Mouse (Mus musculus): ENCODE data around the gene Vac14. TPM values are rescaled to one million over a fixed set of nuclear protein-coding genes. Genes with fewer than 3 reads are reported as not detected.

Gene Vac14
- polyA plus RNA-seq, 1 experiment from 2014 or later: 27.0 TPM

GRCm38 (mm10) chr8:110698098-110698497 lies 79.7 kb downstream of the Vac14 start:
- Histone ChIP-seq H3K4me1 (0 out of 2 replicates have a peak, but pooled peaks cover 5% of the 10 kb centered on the region), H3K27ac (no peak overlapping the region), H3K4me3 (replicated peaks) (no peak overlapping the region), H3K27me3 (no peaks in the 10 kb centered on the region), H3K4me2 (no peak overlapping the region), H3K9me3 (no peaks in the 10 kb centered on the region), H3K36me3 (replicated peaks) (peaks cover 15% of the 10 kb centered on the region; the same call in 1 of the 2 replicates), H3K9ac (no peak overlapping the region)
- ATAC-seq (ENCODE audit: low FRiP score): no peak
- WGBS: 90% methylated on average over 1 of the region's 1 CpGs

- Histone ChIP-seq H3K4me1 (0 out of 2 replicates have a peak, but pooled peaks cover 7% of the 10 kb centered on the region), H3K4me3 (replicated peaks) (no peak overlapping the region), H3K36me3 (replicated peaks) (peaks cover 15% of the 10 kb centered on the region; the same call in 1 of the 2 replicates), H3K27ac (no peak overlapping the region), H3K27me3 (no peaks in the 10 kb centered on the region), H3K9me3 (no peaks in the 10 kb centered on the region), H3K4me2 (no peak overlapping the region), H3K9ac (no peak overlapping the region)
- no peak for ATAC-seq (ENCODE audit: low FRiP score)
- WGBS: 84% methylated on average over 7 of the region's 7 CpGs
Measured at GRCm38 (mm10) chr8:110699501-110699900, 81.1 kb downstream of the Vac14 start.

- Histone ChIP-seq H3K9me3 (no peaks in the 10 kb centered on the region), H3K4me1 (0 out of 2 replicates have a peak, but pooled peaks cover 7% of the 10 kb centered on the region), H3K9ac (no peak overlapping the region), H3K4me3 (replicated peaks) (no peak overlapping the region), H3K36me3 (replicated peaks) (peaks cover 15% of the 10 kb centered on the region; the same call in 1 of the 2 replicates), H3K27me3 (no peaks in the 10 kb centered on the region), H3K27ac (no peak overlapping the region), H3K4me2 (no peak overlapping the region)
- WGBS: 76% methylated on average over 2 of the region's 2 CpGs
- ATAC-seq (ENCODE audit: low FRiP score): no peak
Measured at GRCm38 (mm10) chr8:110700561-110700960, 82.2 kb downstream of the Vac14 start.

DNA sequence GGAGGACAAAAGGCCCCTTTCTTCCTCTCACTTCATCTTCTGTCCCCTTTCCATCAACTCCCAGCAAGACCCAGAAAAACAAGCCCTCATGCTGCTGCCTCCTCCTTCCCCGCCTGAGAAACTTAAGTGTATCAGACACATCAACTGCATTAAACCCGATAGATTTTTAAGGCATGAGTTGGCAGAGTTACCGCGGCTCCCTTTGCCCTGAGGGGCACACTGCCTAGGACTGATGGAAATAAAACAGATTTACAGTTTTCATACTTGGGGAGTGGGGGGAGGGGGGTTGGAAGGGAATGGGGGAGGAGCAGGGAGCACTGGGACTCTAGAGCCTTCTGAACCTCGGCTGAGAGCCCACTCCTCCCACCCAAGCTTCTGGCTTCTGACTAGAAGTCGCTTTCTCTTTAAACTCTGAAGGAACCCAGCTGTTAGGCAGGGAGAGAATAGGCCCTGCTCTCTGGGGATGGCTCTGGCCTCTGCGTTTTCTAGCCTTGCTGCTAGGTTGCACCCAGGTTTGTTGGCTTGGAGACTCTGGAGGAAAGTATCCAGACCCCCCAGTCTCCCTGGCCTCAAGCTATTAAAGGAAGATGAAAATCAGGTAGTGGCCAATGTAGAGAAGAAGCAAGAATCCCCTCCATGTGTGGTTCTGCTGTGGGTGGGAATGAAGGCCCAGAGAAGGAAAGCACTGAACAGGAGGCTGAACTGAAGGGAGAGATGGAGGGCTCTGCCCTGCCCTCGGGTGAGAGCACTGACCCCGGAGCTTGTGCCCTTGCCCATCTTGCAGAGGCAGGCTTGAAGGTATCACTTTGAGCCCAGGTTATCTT lies 84.5 kb downstream of the Vac14 start:
- Histone ChIP-seq H3K36me3 (replicated peaks) (peaks cover 10% of the 10 kb centered on the region; the same call in 1 of the 2 replicates), H3K9ac (no peak overlapping the region), H3K27me3 (no peaks in the 10 kb centered on the region), H3K4me1 (0 out of 2 replicates have a peak, but pooled peaks cover 7% of the 10 kb centered on the region), H3K27ac (no peak overlapping the region), H3K9me3 (no peaks in the 10 kb centered on the region), H3K4me3 (replicated peaks) (no peak overlapping the region), H3K4me2 (no peak overlapping the region)
- WGBS: 57% methylated on average over 9 of the region's 9 CpGs
- no peak for ATAC-seq (ENCODE audit: low FRiP score)

GRCm38 (mm10) chr8:110703460-110704061 lies 85.2 kb downstream of the Vac14 start:
- no peak for ATAC-seq (ENCODE audit: low FRiP score)
- Histone ChIP-seq H3K27me3 (no peaks in the 10 kb centered on the region), H3K9me3 (no peaks in the 10 kb centered on the region), H3K36me3 (replicated peaks) (peaks cover 10% of the 10 kb centered on the region; the same call in 1 of the 2 replicates), H3K27ac (no peak overlapping the region), H3K4me1 (0 out of 2 replicates have a peak, but pooled peaks cover 7% of the 10 kb centered on the region), H3K4me2 (no peak overlapping the region), H3K9ac (no peak overlapping the region), H3K4me3 (replicated peaks) (no peak overlapping the region)
- whole genome bisulfite sequencing: 89% methylated on average over 9 of the region's 9 CpGs

DNA sequence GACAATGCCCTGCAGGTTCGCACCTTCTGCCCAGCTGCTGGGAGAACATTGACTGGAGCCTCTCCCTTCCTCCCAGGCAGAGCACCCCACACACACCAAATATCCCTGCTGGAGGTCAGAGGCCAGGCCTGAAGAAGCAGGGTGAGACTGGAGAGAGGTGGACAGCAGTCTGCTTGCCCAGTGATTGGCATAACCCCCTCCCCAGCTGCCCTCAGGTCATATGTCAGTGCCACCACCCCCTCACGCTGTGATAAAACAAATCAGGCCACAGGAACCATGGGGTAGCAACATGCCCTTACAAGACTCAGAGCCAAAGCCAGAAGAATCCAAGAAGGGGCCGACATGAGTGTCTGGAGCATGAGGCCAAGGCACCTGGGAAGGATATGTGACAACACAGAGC lies 85.7 kb downstream of the Vac14 start:
- H3K4me3 ChIP-seq (replicated peaks): no peak overlapping the region
- H3K36me3 ChIP-seq (replicated peaks): peaks cover 10% of the 10 kb centered on the region; the same call in 1 of the 2 replicates
- no peak for ATAC-seq (ENCODE audit: low FRiP score)
- H3K9me3 ChIP-seq: no peaks in the 10 kb centered on the region
- WGBS: 86% methylated on average over 3 of the region's 3 CpGs
- H3K27me3 ChIP-seq: no peaks in the 10 kb centered on the region
- H3K27ac ChIP-seq: no peak overlapping the region
- H3K4me2 ChIP-seq: no peak overlapping the region
- H3K4me1 ChIP-seq: 0 out of 2 replicates have a peak, but pooled peaks cover 7% of the 10 kb centered on the region
- H3K9ac ChIP-seq: no peak overlapping the region

GRCm38 (mm10) chr8:110705391-110706287 lies 87.3 kb downstream of the Vac14 start:
- no peak overlapping the region for H3K27ac ChIP-seq
- H3K9ac ChIP-seq: no peak overlapping the region
- no peak overlapping the region for H3K4me2 ChIP-seq
- peaks cover 7% of the 10 kb centered on the region; the same call in 1 of the 2 replicates for H3K4me1 ChIP-seq
- peaks cover 16% of the 10 kb centered on the region for H3K36me3 ChIP-seq (replicated peaks)
- 82% methylated on average over 14 of the region's 14 CpGs for WGBS
- H3K9me3 ChIP-seq: no peaks in the 10 kb centered on the region
- no peak overlapping the region for H3K4me3 ChIP-seq (replicated peaks)
- no peaks in the 10 kb centered on the region for H3K27me3 ChIP-seq
- no peak for ATAC-seq (ENCODE audit: low FRiP score)

DNA sequence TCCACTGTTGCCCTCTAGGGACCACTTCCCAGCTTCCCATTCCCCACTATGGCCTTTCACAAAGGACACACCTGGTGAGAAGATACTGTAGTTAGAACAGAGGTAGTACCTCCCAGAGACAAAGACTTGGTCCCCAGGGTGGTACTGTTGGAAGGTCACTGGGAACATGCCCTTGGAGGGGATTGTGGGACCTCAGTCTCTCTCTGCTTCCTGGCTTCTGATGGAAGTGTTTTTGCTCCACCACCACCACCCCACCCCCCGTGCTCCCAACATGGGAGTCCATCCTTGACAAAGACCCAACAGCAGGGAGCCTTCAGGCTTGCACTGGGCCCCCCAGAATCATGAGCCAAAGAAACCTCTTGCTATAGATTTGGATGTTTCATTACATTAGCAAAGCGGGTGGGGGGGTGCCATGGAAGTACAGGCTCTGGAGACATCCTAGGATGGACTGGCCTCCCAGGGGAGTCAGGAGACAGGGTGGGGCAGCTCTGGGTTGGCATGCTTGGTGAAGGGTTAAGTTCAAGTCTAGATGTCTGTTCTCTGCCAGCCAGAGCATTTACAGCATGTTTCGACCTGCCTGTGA lies 88.0 kb downstream of the Vac14 start:
- H3K4me1 ChIP-seq: peaks cover 7% of the 10 kb centered on the region; the same call in 1 of the 2 replicates
- ATAC-seq (ENCODE audit: low FRiP score): no peak
- H3K27ac ChIP-seq: no peak overlapping the region
- H3K9me3 ChIP-seq: no peaks in the 10 kb centered on the region
- H3K4me2 ChIP-seq: no peak overlapping the region
- H3K9ac ChIP-seq: no peak overlapping the region
- peaks cover 16% of the 10 kb centered on the region for H3K36me3 ChIP-seq (replicated peaks)
- H3K4me3 ChIP-seq (replicated peaks): no peak overlapping the region
- WGBS: 89% methylated on average over 3 of the region's 3 CpGs
- no peaks in the 10 kb centered on the region for H3K27me3 ChIP-seq

- Histone ChIP-seq H3K9me3 (no peaks in the 10 kb centered on the region), H3K9ac (no peak overlapping the region), H3K4me3 (replicated peaks) (no peak overlapping the region), H3K27me3 (no peaks in the 10 kb centered on the region), H3K27ac (no peak overlapping the region), H3K4me1 (no peaks in the 10 kb centered on the region; the same call in 1 of the 2 replicates), H3K4me2 (no peak overlapping the region), H3K36me3 (replicated peaks) (peaks cover 32% of the 10 kb centered on the region)
- no peak for ATAC-seq (ENCODE audit: low FRiP score)
- WGBS: 91% methylated on average over 11 of the region's 11 CpGs
Measured at GRCm38 (mm10) chr8:110708429-110708828, 90.0 kb downstream of the Vac14 start.

DNA sequence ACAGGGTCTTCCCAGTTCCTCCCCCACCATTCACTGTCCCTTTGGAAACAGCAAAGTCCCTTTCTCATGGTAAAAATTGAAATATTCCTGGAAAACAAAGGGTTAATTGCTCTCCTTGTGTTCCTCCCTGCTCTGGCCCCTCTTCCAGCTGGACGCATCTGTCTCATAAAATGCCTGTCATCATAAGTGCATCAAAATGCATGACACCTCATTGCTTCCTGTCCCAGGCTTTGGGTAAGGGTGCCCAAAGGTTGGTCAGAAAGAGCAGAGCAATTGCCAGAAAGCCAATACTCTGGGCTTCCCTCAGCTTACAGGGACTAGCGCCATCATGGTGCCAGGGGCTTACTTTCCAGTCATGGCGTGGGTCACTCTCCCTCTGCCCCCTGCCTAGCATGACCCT lies 92.2 kb downstream of the Vac14 start:
- no peak overlapping the region for H3K9ac ChIP-seq
- no peak overlapping the region for H3K4me2 ChIP-seq
- H3K27ac ChIP-seq: no peak overlapping the region
- H3K4me3 ChIP-seq (replicated peaks): no peak overlapping the region
- H3K9me3 ChIP-seq: no peaks in the 10 kb centered on the region
- no peaks in the 10 kb centered on the region for H3K27me3 ChIP-seq
- WGBS: 67% methylated on average over 3 of the region's 3 CpGs
- no peak for ATAC-seq (ENCODE audit: low FRiP score)
- H3K4me1 ChIP-seq: peaks cover 7% of the 10 kb centered on the region
- peaks cover 52% of the 10 kb centered on the region for H3K36me3 ChIP-seq (replicated peaks)

GRCm38 (mm10) chr8:110711271-110711934 lies 93.0 kb downstream of the Vac14 start:
- Histone ChIP-seq H3K4me3 (replicated peaks) (no peak overlapping the region), H3K27me3 (no peaks in the 10 kb centered on the region), H3K36me3 (replicated peaks) (peaks cover 59% of the 10 kb centered on the region), H3K4me2 (no peak overlapping the region), H3K27ac (no peak overlapping the region), H3K4me1 (peaks cover 14% of the 10 kb centered on the region), H3K9me3 (no peaks in the 10 kb centered on the region), H3K9ac (no peak overlapping the region)
- ATAC-seq (ENCODE audit: low FRiP score): no peak; the same call in 1 of the 2 replicates
- 89% methylated on average over 13 of the region's 13 CpGs for WGBS

All from forebrain, embryonic 12.5 days (tissue).